Mouse (Mus musculus) cerebellum, adult 11-12 months (tissue): ENCODE data around the gene Ncapd3.

Source experiments
- DNase-seq: peaks from one replicate; pipeline ENCODE4 v3.0.0; 2022

Gene Ncapd3

GRCm38 (mm10) chr9:27049492-27049891 is 19.5 kb downstream of the Ncapd3 start:
- no peak for DNase-seq

GRCm38 (mm10) chr9:27058341-27058740 is 28.4 kb downstream of the Ncapd3 start:
- DNase-seq, result no peak

- no peak for DNase-seq
Observed at GRCm38 (mm10) chr9:27070895-27071294, 40.9 kb downstream of the Ncapd3 start.

GRCm38 (mm10) chr9:27074677-27075076 is 44.7 kb downstream of the Ncapd3 start:
- no peak for DNase-seq

GRCm38 (mm10) chr9:27075812-27076211 is 45.8 kb downstream of the Ncapd3 start:
- no peak for DNase-seq

GRCm38 (mm10) chr9:27086256-27086655 is 56.3 kb downstream of the Ncapd3 start:
- DNase-seq, result no peak

- DNase-seq, result no peak
Observed at GRCm38 (mm10) chr9:27087402-27087801, 57.4 kb downstream of the Ncapd3 start.

GRCm38 (mm10) chr9:27090134-27090533 is 60.2 kb downstream of the Ncapd3 start:
- no peak for DNase-seq

GRCm38 (mm10) chr9:27090801-27091775 is 61.1 kb downstream of the Ncapd3 start:
- peak; percentile 45 for DNase-seq

GRCm38 (mm10) chr9:27092916-27093315 is 62.9 kb downstream of the Ncapd3 start:
- DNase-seq, result no peak

GRCm38 (mm10) chr9:27098092-27098491 is 68.1 kb downstream of the Ncapd3 start:
- DNase-seq, result no peak

GRCm38 (mm10) chr9:27098557-27098956 is 68.6 kb downstream of the Ncapd3 start:
- DNase-seq, result no peak

- no peak for DNase-seq
Observed at GRCm38 (mm10) chr9:27099474-27099873, 69.5 kb downstream of the Ncapd3 start.

GRCm38 (mm10) chr9:27101466-27101865 is 71.5 kb downstream of the Ncapd3 start:
- no peak for DNase-seq

GRCm38 (mm10) chr9:27106081-27106480 is 76.1 kb downstream of the Ncapd3 start:
- peak; percentile 31 for DNase-seq

- no peak for DNase-seq
Observed at GRCm38 (mm10) chr9:27108451-27108850, 78.5 kb downstream of the Ncapd3 start.

- no peak for DNase-seq
Observed at GRCm38 (mm10) chr9:27109533-27110514, 79.8 kb downstream of the Ncapd3 start.

GRCm38 (mm10) chr9:27110681-27111080 is 80.7 kb downstream of the Ncapd3 start:
- DNase-seq, result no peak

- no peak for DNase-seq
Observed at GRCm38 (mm10) chr9:27111756-27112155, 81.8 kb downstream of the Ncapd3 start.

GRCm38 (mm10) chr9:27121254-27121653 is 91.3 kb downstream of the Ncapd3 start:
- DNase-seq, result no peak

GRCm38 (mm10) chr9:27122076-27122475 is 92.1 kb downstream of the Ncapd3 start:
- no peak for DNase-seq

GRCm38 (mm10) chr9:27122963-27123362 is 93.0 kb downstream of the Ncapd3 start:
- no peak for DNase-seq

GRCm38 (mm10) chr9:27123947-27124346 is 94.0 kb downstream of the Ncapd3 start:
- DNase-seq, result no peak
